5 mouse cellular contexts compared by ENCODE assay signal in genomic region chr19:36909150-36909549, GRCm38 (mm10).
"Had no signal": no experiment of that assay in that cellular context is flagged by ENCODE, and none has a peak within 500 bp of the region (broad histone marks: within the 10 kb centered on the region; RNA-seq: fewer than 3 reads in every experiment).

No protein-coding gene starts in this region.

- H3K9me3 ChIP-seq: neural tube, embryonic 13.5 days; neural tube, embryonic 15.5 days; stomach, embryonic 15.5 days had no signal

- H3K36me3 ChIP-seq: neural tube, embryonic 13.5 days; neural tube, embryonic 15.5 days; stomach, embryonic 15.5 days had no signal

- H3K4me2 ChIP-seq: neural tube, embryonic 13.5 days; neural tube, embryonic 15.5 days; stomach, embryonic 15.5 days had no signal

- H3K27me3 ChIP-seq: stomach, embryonic 15.5 days had no signal

- H3K4me3 ChIP-seq: neural tube, embryonic 13.5 days; neural tube, embryonic 15.5 days; stomach, embryonic 15.5 days had no signal

- DNase-seq: right cerebral cortex, postnatal 25 days had no signal

- H3K27ac ChIP-seq: neural tube, embryonic 15.5 days; stomach, embryonic 15.5 days; stomach, postnatal 0 days had no signal

- H3K9ac ChIP-seq: neural tube, embryonic 13.5 days; neural tube, embryonic 15.5 days; stomach, embryonic 15.5 days had no signal
